Mouse (Mus musculus): ENCODE results near the gene Tspan9. TPM values are rescaled to one million over a fixed set of nuclear protein-coding genes. Genes with fewer than 3 reads are reported as not detected.

Gene Tspan9
- polyA plus RNA-seq, 1 experiment = 49.7 TPM

- TF ChIP-seq POLR2A (IDR thresholded peaks at IDR 0.05; ENCODE audit: borderline replicate concordance, extremely low read depth, insufficient read depth, insufficient read length, poor library complexity, severe bottlenecking) (no peak), CTCF (IDR thresholded peaks at IDR 0.05; ENCODE audit: borderline replicate concordance, extremely low read depth, insufficient read depth, insufficient read length) (no peak)
- DNase-seq (ENCODE audit: low read depth) = no peak
Measured at GRCm38 (mm10) chr6:128156476-128156875, 13.1 kb upstream of the Tspan9 start.

GRCm38 (mm10) chr6:128155935-128156334 is 12.5 kb upstream of the Tspan9 start:
- no peak for DNase-seq (ENCODE audit: low read depth)
- TF ChIP-seq POLR2A (IDR thresholded peaks at IDR 0.05; ENCODE audit: borderline replicate concordance, extremely low read depth, insufficient read depth, insufficient read length, poor library complexity, severe bottlenecking) (no peak), CTCF (IDR thresholded peaks at IDR 0.05; ENCODE audit: borderline replicate concordance, extremely low read depth, insufficient read depth, insufficient read length) (no peak)

- TF ChIP-seq POLR2A (IDR thresholded peaks at IDR 0.05; ENCODE audit: borderline replicate concordance, extremely low read depth, insufficient read depth, insufficient read length, poor library complexity, severe bottlenecking) (no peak), CTCF (IDR thresholded peaks at IDR 0.05; ENCODE audit: borderline replicate concordance, extremely low read depth, insufficient read depth, insufficient read length) (peak; percentile 62)
- DNase-seq (ENCODE audit: low read depth) = peak; percentile 36
Measured at GRCm38 (mm10) chr6:128145765-128146164, 2.4 kb upstream of the Tspan9 start.

GRCm38 (mm10) chr6:128142369-128143278 is 770 bp downstream of the Tspan9 start:
- no peak for TF ChIP-seq CTCF (IDR thresholded peaks at IDR 0.05; ENCODE audit: borderline replicate concordance, extremely low read depth, insufficient read depth, insufficient read length)
- no peak for TF ChIP-seq POLR2A (IDR thresholded peaks at IDR 0.05; ENCODE audit: borderline replicate concordance, extremely low read depth, insufficient read depth, insufficient read length, poor library complexity, severe bottlenecking)
- DNase-seq (ENCODE audit: low read depth) = peak; percentile 71

GRCm38 (mm10) chr6:128140724-128141123 is 2.7 kb downstream of the Tspan9 start:
- no peak for TF ChIP-seq CTCF (IDR thresholded peaks at IDR 0.05; ENCODE audit: borderline replicate concordance, extremely low read depth, insufficient read depth, insufficient read length)
- TF ChIP-seq POLR2A (IDR thresholded peaks at IDR 0.05; ENCODE audit: borderline replicate concordance, extremely low read depth, insufficient read depth, insufficient read length, poor library complexity, severe bottlenecking) = no peak

GRCm38 (mm10) chr6:128137855-128138254 is 5.5 kb downstream of the Tspan9 start:
- no peak for DNase-seq (ENCODE audit: low read depth)
- no peak for TF ChIP-seq CTCF (IDR thresholded peaks at IDR 0.05; ENCODE audit: borderline replicate concordance, extremely low read depth, insufficient read depth, insufficient read length)
- no peak for TF ChIP-seq POLR2A (IDR thresholded peaks at IDR 0.05; ENCODE audit: borderline replicate concordance, extremely low read depth, insufficient read depth, insufficient read length, poor library complexity, severe bottlenecking)

More at GRCm38 (mm10) chr6:128140724-128141123, 2.7 kb downstream of the Tspan9 start:
- DNase-seq (ENCODE audit: low read depth) = no peak

GRCm38 (mm10) chr6:128136654-128137053 is 6.7 kb downstream of the Tspan9 start:
- no peak for TF ChIP-seq CTCF (IDR thresholded peaks at IDR 0.05; ENCODE audit: borderline replicate concordance, extremely low read depth, insufficient read depth, insufficient read length)
- no peak for TF ChIP-seq POLR2A (IDR thresholded peaks at IDR 0.05; ENCODE audit: borderline replicate concordance, extremely low read depth, insufficient read depth, insufficient read length, poor library complexity, severe bottlenecking)
- DNase-seq (ENCODE audit: low read depth) = no peak

GRCm38 (mm10) chr6:128135459-128135858 is 7.9 kb downstream of the Tspan9 start:
- TF ChIP-seq CTCF (IDR thresholded peaks at IDR 0.05; ENCODE audit: borderline replicate concordance, extremely low read depth, insufficient read depth, insufficient read length) = no peak
- no peak for TF ChIP-seq POLR2A (IDR thresholded peaks at IDR 0.05; ENCODE audit: borderline replicate concordance, extremely low read depth, insufficient read depth, insufficient read length, poor library complexity, severe bottlenecking)
- no peak for DNase-seq (ENCODE audit: low read depth)

GRCm38 (mm10) chr6:128135006-128135405 is 8.4 kb downstream of the Tspan9 start:
- no peak for DNase-seq (ENCODE audit: low read depth)

GRCm38 (mm10) chr6:128134196-128134924 is 9.0 kb downstream of the Tspan9 start:
- no peak for DNase-seq (ENCODE audit: low read depth)
- TF ChIP-seq CTCF (IDR thresholded peaks at IDR 0.05; ENCODE audit: borderline replicate concordance, extremely low read depth, insufficient read depth, insufficient read length) (no peak), POLR2A (IDR thresholded peaks at IDR 0.05; ENCODE audit: borderline replicate concordance, extremely low read depth, insufficient read depth, insufficient read length, poor library complexity, severe bottlenecking) (no peak)

More at GRCm38 (mm10) chr6:128135006-128135405, 8.4 kb downstream of the Tspan9 start:
- no peak for TF ChIP-seq CTCF (IDR thresholded peaks at IDR 0.05; ENCODE audit: borderline replicate concordance, extremely low read depth, insufficient read depth, insufficient read length)
- no peak for TF ChIP-seq POLR2A (IDR thresholded peaks at IDR 0.05; ENCODE audit: borderline replicate concordance, extremely low read depth, insufficient read depth, insufficient read length, poor library complexity, severe bottlenecking)

GRCm38 (mm10) chr6:128133679-128134191 is 9.7 kb downstream of the Tspan9 start:
- DNase-seq (ENCODE audit: low read depth) = no peak
- no peak for TF ChIP-seq CTCF (IDR thresholded peaks at IDR 0.05; ENCODE audit: borderline replicate concordance, extremely low read depth, insufficient read depth, insufficient read length)
- no peak for TF ChIP-seq POLR2A (IDR thresholded peaks at IDR 0.05; ENCODE audit: borderline replicate concordance, extremely low read depth, insufficient read depth, insufficient read length, poor library complexity, severe bottlenecking)
